Mouse (Mus musculus) midbrain, embryonic 16.5 days (tissue): ENCODE data around the gene Il7r. TPM values are rescaled to one million over a fixed set of nuclear protein-coding genes. Genes with fewer than 3 reads are reported as not detected.

Source experiments
- ATAC-seq: fragments of 200-750 bp; cut with Nextera tagmentation; 2 replicates; pipeline ENCODE4 v1.8.0; 2017; ENCODE audit warnings: moderate TSS enrichment
- H3K27ac ChIP-seq: fragments of 300-500 bp; sonication (generic); 2 replicates; pipeline ENCODE4 v1.5.1; 2014; ENCODE audit warnings: mild to moderate bottlenecking, low read length, mixed read lengths
- H3K27me3 ChIP-seq: fragments of 300-500 bp; sonication (generic); 2 replicates; pipeline ENCODE4 v1.6.1; 2014; ENCODE audit warnings: low read depth, low read length, mixed read lengths; ENCODE audit not compliant: control insufficient read depth, insufficient read depth
- H3K36me3 ChIP-seq: fragments of 300-500 bp; sonication (generic); 2 replicates; pipeline ENCODE4 v1.6.1; 2014; ENCODE audit warnings: mild to moderate bottlenecking, low read length, moderate library complexity, mixed read lengths; ENCODE audit not compliant: control insufficient read depth, insufficient read depth
- H3K4me1 ChIP-seq: fragments of 300-500 bp; sonication (generic); 2 replicates; pipeline ENCODE4 v1.6.1; 2014; ENCODE audit warnings: mild to moderate bottlenecking, low read length, mixed read lengths; ENCODE audit not compliant: control insufficient read depth, insufficient read depth
- H3K4me2 ChIP-seq: fragments of 300-500 bp; sonication (generic); 2 replicates; pipeline ENCODE4 v1.6.1; 2014; ENCODE audit warnings: mild to moderate bottlenecking, low read length, mixed read lengths
- H3K4me3 ChIP-seq: fragments of 300-500 bp; sonication (generic); 2 replicates; pipeline ENCODE4 v1.5.1; 2014; ENCODE audit warnings: low read depth, mild to moderate bottlenecking, low read length, moderate library complexity, mixed read lengths
- H3K9ac ChIP-seq: fragments of 300-500 bp; sonication (generic); 2 replicates; pipeline ENCODE4 v1.6.1; 2014; ENCODE audit warnings: low read depth, low read length, mixed read lengths
- H3K9me3 ChIP-seq: fragments of 300-500 bp; sonication (generic); replicated peaks from 2 replicates; pipeline ENCODE4 v1.6.1; 2014; ENCODE audit warnings: mild to moderate bottlenecking, low read length, mixed read lengths; ENCODE audit not compliant: control insufficient read depth, poor library complexity, severe bottlenecking
- WGBS: fragments of 180-500 bp; shearing (Covaris S2); extraction: QIAGEN DNeasy Blood & Tissue Kit; methylation state at CpG from one replicate; pipeline ENCODE4 v1.1.7; 2014; 5-methylcytosine and 5-hydroxymethylcytosine counted together
- polyA plus RNA-seq: library from polyadenylated mRNA; unstranded; fragments of >200 nt; fragmentation: Nextera tagmentation; extraction: Ambion mirVana; gene quantifications from 2 replicates; pipeline ENCODE4 v1.2.1, GENCODE M21; 2015

Gene Il7r
- 0.24 TPM in 1 of 2 replicates, not detected in the other for polyA plus RNA-seq

- Histone ChIP-seq H3K27ac (no peak within 1 kb of the TSS), H3K4me1 (no peaks in the 10 kb centered on the region), H3K4me2 (no peak within 1 kb of the TSS), H3K36me3 (no peaks in the 10 kb centered on the region), H3K9me3 (no peaks in the 10 kb centered on the region), H3K4me3 (no peak within 1 kb of the TSS), H3K9ac (no peak within 1 kb of the TSS), H3K27me3 (no peaks in the 10 kb centered on the region)
- no peak for ATAC-seq
- WGBS, result 87% methylated on average over 4 of the region's 4 CpGs
These were observed at the start of gene Il7r for GRCm38 (mm10) chr15:9530076-9530475. Gene Il7r, minus strand, starts transcription at chr15:9530176.

- no peak overlapping the region for H3K9ac ChIP-seq
- 85% methylated on average over 4 of the region's 4 CpGs for WGBS
These were observed 47.3 kb upstream of the Il7r start for GRCm38 (mm10) chr15:9577303-9577702.

GRCm38 (mm10) chr15:9574796-9575195 lies 44.8 kb upstream of the Il7r start:
- Histone ChIP-seq H3K4me2 (no peak overlapping the region), H3K9me3 (no peaks in the 10 kb centered on the region), H3K4me3 (no peak overlapping the region), H3K27ac (no peak overlapping the region), H3K36me3 (no peaks in the 10 kb centered on the region), H3K4me1 (no peaks in the 10 kb centered on the region), H3K9ac (no peak overlapping the region), H3K27me3 (no peaks in the 10 kb centered on the region)
- WGBS, result 90% methylated on average over 5 of the region's 5 CpGs
- ATAC-seq, result no peak

More at GRCm38 (mm10) chr15:9577303-9577702, 47.3 kb upstream of the Il7r start:
- Histone ChIP-seq H3K4me1 (no peaks in the 10 kb centered on the region), H3K9me3 (no peaks in the 10 kb centered on the region), H3K4me2 (no peak overlapping the region), H3K27me3 (no peaks in the 10 kb centered on the region), H3K4me3 (no peak overlapping the region), H3K27ac (no peak overlapping the region), H3K36me3 (no peaks in the 10 kb centered on the region)
- no peak for ATAC-seq

- 89% methylated on average over 4 of the region's 4 CpGs for WGBS
- no peak for ATAC-seq
These were observed 43.4 kb upstream of the Il7r start for GRCm38 (mm10) chr15:9573361-9573760.

GRCm38 (mm10) chr15:9572664-9573063 lies 42.7 kb upstream of the Il7r start:
- no peaks in the 10 kb centered on the region for H3K9me3 ChIP-seq
- 94% methylated on average over 7 of the region's 7 CpGs for WGBS

More at GRCm38 (mm10) chr15:9573361-9573760, 43.4 kb upstream of the Il7r start:
- Histone ChIP-seq H3K9ac (no peak overlapping the region), H3K27me3 (no peaks in the 10 kb centered on the region), H3K36me3 (no peaks in the 10 kb centered on the region), H3K4me3 (no peak overlapping the region), H3K4me1 (no peaks in the 10 kb centered on the region), H3K27ac (no peak overlapping the region), H3K4me2 (no peak overlapping the region), H3K9me3 (no peaks in the 10 kb centered on the region)

GRCm38 (mm10) chr15:9571896-9572295 lies 41.9 kb upstream of the Il7r start:
- WGBS, result 96% methylated on average over 2 of the region's 2 CpGs
- Histone ChIP-seq H3K4me2 (no peak overlapping the region), H3K27me3 (no peaks in the 10 kb centered on the region), H3K4me3 (no peak overlapping the region), H3K9ac (no peak overlapping the region), H3K36me3 (no peaks in the 10 kb centered on the region), H3K27ac (no peak overlapping the region), H3K4me1 (no peaks in the 10 kb centered on the region), H3K9me3 (no peaks in the 10 kb centered on the region)
- ATAC-seq, result no peak

More at GRCm38 (mm10) chr15:9572664-9573063, 42.7 kb upstream of the Il7r start:
- H3K27ac ChIP-seq, result no peak overlapping the region
- H3K36me3 ChIP-seq, result no peaks in the 10 kb centered on the region
- H3K4me3 ChIP-seq, result no peak overlapping the region
- H3K4me2 ChIP-seq, result no peak overlapping the region
- no peak overlapping the region for H3K9ac ChIP-seq
- ATAC-seq, result no peak
- H3K27me3 ChIP-seq, result no peaks in the 10 kb centered on the region
- no peaks in the 10 kb centered on the region for H3K4me1 ChIP-seq

- H3K9me3 ChIP-seq, result no peaks in the 10 kb centered on the region
- no peaks in the 10 kb centered on the region for H3K36me3 ChIP-seq
- no peak overlapping the region for H3K4me2 ChIP-seq
- H3K4me3 ChIP-seq, result no peak overlapping the region
- WGBS, result 90% methylated on average over 4 of the region's 4 CpGs
- H3K27me3 ChIP-seq, result no peaks in the 10 kb centered on the region
- ATAC-seq, result no peak
- H3K27ac ChIP-seq, result no peak overlapping the region
- H3K9ac ChIP-seq, result no peak overlapping the region
- no peaks in the 10 kb centered on the region for H3K4me1 ChIP-seq
These were observed 37.3 kb upstream of the Il7r start for GRCm38 (mm10) chr15:9567316-9567715.

- Histone ChIP-seq H3K9ac (no peak overlapping the region), H3K4me3 (no peak overlapping the region), H3K4me2 (no peak overlapping the region), H3K9me3 (no peaks in the 10 kb centered on the region), H3K27me3 (no peaks in the 10 kb centered on the region), H3K4me1 (no peaks in the 10 kb centered on the region), H3K36me3 (no peaks in the 10 kb centered on the region), H3K27ac (no peak overlapping the region)
- no peak for ATAC-seq
- WGBS, result 92% methylated on average over 6 of the region's 6 CpGs
These were observed 35.4 kb upstream of the Il7r start for GRCm38 (mm10) chr15:9565396-9565795.

GRCm38 (mm10) chr15:9564156-9564555 lies 34.2 kb upstream of the Il7r start:
- H3K36me3 ChIP-seq, result no peaks in the 10 kb centered on the region
- no peaks in the 10 kb centered on the region for H3K27me3 ChIP-seq
- no peak for ATAC-seq
- no peak overlapping the region for H3K9ac ChIP-seq
- no peak overlapping the region for H3K4me3 ChIP-seq
- no peak overlapping the region for H3K27ac ChIP-seq
- no peaks in the 10 kb centered on the region for H3K9me3 ChIP-seq
- no peaks in the 10 kb centered on the region for H3K4me1 ChIP-seq
- H3K4me2 ChIP-seq, result no peak overlapping the region
- 86% methylated on average over 3 of the region's 3 CpGs for WGBS
